Mouse (Mus musculus): ENCODE results near the gene Urah.

The Urah gene

GRCm38 (mm10) chr7:140834968-140835757, at the start of gene Urah:
TSS of gene Urah (plus strand) at chr7:140835018.
- in situ Hi-C loops (cut with MboI, MseI) = no loop called here

GRCm38 (mm10) chr7:140787406-140788052, 47.3 kb upstream of the Urah start, which contains the start of gene Syce1:
TSS of gene Syce1 (minus strand) at chr7:140787852.
- in situ Hi-C loops (cut with MboI, MseI) = no loop called here

DNA sequence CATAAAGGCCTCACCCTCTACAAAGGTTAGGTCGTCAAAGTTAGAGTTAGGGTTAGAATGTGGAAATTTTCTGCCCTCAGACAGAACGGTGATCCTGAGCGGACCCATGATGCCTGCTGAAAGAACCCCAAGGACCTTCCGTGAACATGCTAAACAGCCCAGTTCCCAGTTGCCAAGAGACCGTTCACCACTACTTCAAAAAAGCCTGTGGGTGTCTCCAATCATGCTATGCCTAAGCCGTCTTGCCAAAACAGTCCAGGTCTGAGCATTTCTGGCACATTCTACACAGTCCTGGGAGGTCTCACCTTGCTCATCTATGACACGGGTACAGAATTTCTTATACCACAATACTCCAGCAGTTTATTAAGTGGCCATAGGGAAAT, 46.8 kb upstream of the Urah start:
- in situ Hi-C loops (cut with MboI, MseI) = no loop called here

GRCm38 (mm10) chr7:140793541-140793940, 41.3 kb upstream of the Urah start:
- in situ Hi-C loops (cut with MboI, MseI) = no loop called here

DNA sequence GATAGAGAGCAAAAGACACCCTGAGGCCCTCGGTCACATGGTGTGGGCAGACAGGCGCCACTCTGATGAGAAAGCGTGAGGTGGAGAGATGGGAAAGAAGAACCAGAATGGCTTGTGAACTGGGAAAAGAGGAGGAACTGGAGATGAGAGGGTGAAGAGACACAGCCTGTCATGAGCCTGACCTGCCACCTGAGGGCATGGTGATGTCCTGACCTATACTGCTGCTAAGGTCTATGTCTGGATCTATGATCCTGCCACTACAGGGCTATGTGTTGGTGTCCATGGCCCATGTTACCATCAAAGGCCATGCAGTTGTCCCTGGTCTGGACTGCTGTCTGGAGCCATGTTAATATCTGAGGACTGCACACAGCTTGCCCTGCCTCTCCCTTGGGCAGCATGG, 37.2 kb upstream of the Urah start:
- in situ Hi-C loops (cut with MboI, MseI) = no loop called here

- in situ Hi-C loops (cut with MboI, MseI) = no loop called here
Measured at GRCm38 (mm10) chr7:140798212-140798611, 36.6 kb upstream of the Urah start.

DNA sequence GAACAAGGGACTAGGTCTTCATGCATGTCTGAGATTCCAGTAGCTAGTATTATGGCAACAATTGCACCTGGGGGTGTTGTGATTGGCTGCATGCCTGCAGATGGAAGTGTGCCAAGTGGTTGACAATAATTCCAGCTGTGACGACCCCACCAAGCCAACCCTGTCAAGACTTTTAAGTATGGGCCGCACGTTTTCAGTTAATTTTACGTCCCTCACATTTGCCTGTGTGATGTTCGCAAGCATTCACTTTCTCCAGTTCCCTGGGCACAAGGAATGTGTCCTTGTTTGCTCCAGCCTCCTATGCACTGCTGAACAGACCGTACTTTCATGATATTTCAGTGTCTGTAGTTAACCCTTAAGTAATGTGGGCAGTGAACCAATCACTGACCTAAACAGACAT, 32.2 kb upstream of the Urah start:
- in situ Hi-C loops (cut with MboI, MseI) = loop anchor here (10.0 kb wide), 1 partner anchor 618 kb away; no protein-coding TSS in a partner anchor

GRCm38 (mm10) chr7:140805704-140806103, 29.1 kb upstream of the Urah start:
- in situ Hi-C loops (cut with MboI, MseI) = loop anchor here (10.0 kb wide), 1 partner anchor 621 kb away; no protein-coding TSS in a partner anchor

DNA sequence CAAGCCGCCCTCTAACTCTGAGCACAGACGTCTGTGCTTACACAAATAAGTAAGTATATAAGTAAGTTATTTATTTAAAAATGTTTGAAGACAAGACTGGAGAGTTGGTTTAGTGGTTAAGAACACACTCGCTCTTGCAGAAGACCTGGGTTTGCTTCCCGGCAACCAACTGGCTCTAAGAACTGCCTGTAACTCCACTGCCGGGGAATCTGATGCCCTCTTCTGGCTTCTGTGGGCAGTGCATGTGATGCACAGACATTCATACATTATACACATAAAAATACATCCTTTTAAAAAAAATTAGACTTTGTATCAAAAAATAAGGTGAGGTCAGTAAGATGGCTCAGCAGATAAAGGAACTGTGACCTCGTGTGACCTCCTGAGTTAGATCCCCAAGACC, 24.3 kb upstream of the Urah start:
- in situ Hi-C loops (cut with MboI, MseI) = no loop called here

DNA sequence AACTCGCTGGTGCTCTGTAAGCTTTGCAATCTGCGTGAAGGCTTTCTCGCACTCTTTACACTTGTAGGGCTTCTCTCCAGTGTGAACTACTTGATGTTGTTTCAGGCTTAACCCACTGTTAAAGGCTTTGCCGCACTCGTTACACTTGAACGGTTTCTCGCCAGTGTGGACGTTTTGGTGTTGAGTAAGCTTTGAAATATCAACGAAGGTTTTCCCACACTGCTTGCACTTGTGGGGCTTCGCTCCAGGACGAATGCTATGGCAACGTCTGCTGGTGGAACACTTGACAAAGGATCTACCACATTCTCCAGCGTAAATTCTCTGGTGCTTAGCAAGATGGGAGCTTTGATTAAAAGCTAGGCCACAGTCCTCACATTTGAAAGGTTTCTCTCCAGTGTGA, 23.1 kb upstream of the Urah start:
- in situ Hi-C loops (cut with MboI, MseI) = no loop called here

GRCm38 (mm10) chr7:140812850-140813249, 22.0 kb upstream of the Urah start:
- in situ Hi-C loops (cut with MboI, MseI) = no loop called here

GRCm38 (mm10) chr7:140820173-140820572, 14.6 kb upstream of the Urah start:
- in situ Hi-C loops (cut with MboI, MseI) = no loop called here

DNA sequence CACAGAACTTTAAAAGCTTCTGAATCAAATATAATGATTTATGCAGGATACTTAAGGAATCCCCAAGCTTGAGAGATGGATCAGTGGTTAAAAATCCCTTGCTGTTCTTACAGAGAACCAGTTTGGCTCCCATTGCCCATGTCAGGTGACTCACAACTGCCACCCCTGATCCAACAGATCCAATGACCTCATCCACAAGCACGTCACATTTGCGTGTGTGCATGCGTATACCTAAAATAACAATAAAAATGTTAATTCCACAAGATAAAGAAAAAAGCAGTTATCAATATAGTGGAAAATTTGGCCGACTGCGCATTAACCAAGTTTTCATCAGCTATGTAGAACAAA, 13.5 kb upstream of the Urah start:
- in situ Hi-C loops (cut with MboI, MseI) = no loop called here

- in situ Hi-C loops (cut with MboI, MseI) = no loop called here
Measured at GRCm38 (mm10) chr7:140821653-140822329, 13.0 kb upstream of the Urah start, which contains the start of gene Zfp941. TSS of gene Zfp941 (minus strand) at chr7:140822178.

DNA sequence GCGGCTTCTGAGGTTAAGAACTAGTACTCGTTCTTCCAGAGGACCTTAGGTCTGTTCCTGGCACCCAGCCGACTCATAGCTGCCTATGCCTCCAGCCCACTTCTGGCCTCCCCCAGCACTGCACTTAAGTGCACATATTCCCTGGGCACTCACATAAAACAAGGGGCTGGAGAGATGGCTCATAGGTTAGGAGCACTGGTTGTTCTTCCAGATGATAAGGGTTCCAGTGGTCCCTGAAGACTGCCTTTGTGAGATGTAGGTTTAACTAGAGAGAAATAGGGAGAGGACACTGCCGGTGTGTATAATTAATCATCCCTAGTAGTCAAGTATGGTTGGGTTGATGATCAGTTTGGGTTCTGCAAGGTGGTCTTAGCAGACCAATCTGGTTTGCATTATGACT, 12.1 kb upstream of the Urah start:
- in situ Hi-C loops (cut with MboI, MseI) = no loop called here

DNA sequence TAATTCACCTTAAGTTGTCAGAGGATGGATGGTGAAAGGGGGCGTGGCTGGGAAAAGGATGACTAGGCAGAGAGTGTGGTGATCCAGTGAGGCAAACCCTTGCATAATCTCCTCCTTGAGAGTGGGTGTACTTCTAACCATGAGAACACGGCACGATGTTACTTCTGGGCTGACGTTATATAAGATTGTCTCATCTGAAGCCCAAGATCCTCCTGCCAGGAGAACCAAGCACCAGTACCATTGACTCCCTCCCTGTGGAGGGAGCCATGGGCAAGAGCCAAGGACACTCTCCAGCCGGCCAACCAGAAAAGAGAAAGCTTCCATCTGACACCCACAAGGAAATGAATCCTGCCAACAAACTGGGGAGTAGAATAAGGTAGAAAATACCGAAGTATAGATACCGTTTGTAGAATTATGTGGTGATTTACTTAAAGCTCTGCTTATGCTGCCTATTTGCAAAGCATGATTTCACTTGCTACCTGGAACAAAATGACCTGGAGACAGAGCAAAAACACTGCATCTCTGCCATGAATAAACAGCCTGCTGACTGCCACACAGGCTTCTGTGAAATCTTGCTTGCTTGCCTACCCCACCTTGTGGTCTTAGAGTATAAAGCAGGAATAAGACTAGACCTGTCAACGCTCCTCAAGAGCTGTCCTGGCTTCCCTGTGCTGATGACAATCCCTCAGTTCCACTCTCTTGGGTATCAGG, 6.5 kb upstream of the Urah start:
- in situ Hi-C loops (cut with MboI, MseI) = no loop called here

DNA sequence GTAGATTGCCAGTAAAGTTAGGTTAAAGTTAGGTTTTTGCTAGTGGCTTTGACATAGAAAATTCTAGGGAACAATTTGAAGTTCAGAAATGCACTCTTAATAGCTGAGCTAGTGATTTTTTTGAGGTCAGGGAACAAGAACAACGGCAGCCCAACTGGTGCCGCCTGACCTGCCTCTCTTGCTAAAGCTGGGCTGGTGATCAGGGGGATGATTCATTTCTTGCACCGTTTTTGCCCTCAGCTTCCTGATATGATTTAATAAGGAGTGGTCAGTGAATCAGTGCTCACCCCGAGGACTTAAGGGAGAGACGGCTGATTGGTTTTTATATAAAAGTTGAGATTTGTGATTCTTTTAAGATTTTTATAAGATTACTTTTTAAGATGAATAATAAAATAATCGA, 3.4 kb upstream of the Urah start:
- in situ Hi-C loops (cut with MboI, MseI) = no loop called here

DNA sequence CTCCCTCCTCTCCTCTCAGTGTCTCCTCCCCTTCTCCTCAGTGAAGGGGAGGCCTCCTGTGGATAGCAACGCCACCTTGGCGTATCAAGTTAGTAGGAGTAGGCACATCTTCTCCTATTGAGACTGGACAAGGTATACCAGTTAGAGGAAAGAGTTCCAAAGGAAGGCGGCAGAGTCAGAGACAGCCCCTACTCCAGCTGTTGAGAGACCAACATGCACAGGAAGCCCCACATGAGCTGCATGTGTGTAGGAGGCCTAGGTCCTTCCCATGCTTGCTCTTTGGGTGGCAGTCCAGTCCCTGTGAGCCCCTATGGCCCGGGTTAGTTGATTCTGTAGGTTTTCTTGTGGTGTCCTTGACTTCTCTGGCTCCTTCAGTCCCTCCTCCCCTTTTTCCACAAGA, 1.5 kb upstream of the Urah start:
- in situ Hi-C loops (cut with MboI, MseI) = no loop called here

DNA sequence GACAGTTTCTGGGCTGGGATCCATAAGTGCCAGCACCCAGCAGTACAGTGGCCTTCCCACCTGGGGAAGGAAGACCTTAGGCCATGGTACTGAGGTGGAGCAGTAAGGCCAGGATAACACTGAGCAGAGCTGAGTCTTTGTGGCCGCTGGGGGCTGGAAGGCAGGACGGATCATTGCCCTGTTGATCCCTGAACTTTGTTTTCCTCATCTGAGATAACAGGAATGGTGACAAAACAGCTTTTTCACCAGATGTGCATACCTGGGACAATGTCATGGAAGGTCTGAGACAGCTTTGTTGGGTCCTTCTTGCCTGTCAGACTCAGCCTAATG, 905 bp downstream of the Urah start:
- in situ Hi-C loops (cut with MboI, MseI) = no loop called here

DNA sequence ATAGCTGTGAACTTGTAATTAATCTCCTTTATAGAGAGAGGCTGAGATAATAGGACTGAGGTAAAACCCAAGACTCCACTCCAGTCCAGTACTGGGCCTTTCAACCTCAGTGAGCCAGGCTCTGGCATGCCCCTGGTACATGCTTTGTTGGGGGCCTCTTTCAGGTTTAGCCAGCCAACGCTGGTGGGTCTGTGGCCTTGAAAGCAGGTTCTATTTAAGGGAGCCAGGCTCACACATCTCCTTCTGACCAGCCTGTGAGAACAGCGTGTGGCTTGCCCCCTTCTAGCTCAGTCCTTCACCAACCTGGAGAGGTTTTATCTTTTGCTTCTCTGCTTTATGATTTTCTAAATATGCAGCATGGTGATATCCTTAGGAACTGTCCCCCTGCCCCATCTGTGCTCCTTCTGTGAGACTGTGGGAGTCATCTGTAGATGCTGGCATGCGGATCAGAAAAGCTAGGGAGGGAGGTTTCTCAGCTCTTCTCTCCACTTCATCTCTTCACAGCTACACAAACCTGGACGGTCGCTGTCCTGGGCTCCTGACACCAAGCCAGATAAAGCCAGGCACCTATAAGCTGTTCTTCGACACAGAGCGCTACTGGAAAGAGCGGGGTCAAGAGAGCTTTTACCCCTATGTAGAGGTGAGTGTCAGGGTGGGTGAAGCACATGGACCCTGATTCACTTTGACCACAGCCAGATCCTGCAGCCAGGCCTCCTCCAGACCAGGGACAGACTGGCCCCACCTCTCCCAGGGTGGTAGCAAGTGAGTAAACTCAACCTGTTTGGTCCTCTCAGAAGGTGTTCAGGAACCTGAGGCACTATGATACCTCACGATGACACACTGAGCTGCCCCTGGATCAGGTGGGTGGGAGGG, 1.7 kb downstream of the Urah start:
- in situ Hi-C loops (cut with MboI, MseI) = no loop called here

DNA sequence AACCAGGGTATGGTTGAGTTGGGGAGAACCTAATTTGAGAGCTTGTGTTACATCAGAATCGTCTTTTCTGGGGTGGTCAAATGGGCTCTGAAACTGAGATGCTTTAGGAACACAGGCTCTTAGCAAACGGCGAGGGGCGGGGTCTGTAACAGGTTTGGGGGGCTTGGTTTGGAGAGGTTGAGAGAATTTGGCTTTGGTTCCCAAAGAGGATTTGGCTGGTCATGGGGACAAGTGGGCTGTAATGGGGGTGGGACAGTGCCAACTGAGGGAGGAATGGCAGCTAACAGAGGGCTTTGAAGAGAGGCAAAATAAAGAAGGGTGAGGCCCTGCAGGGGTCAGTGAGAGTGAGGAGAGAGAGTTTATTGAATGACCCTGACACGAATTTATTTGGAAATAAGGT, 4.7 kb downstream of the Urah start:
- in situ Hi-C loops (cut with MboI, MseI) = no loop called here

Measured in T-helper 2 cell (primary cell).